Mouse (Mus musculus) 3T3-L1 (cell line): Measurements from ENCODE around the gene Peg3.
"Not testable (repeated sequence)": the region's sequence is repeated elsewhere in the genome, so short reads cannot be mapped to it uniquely, and the experiment has no call there.

Source experiments
- DNase-seq: peaks from one replicate; pipeline ENCODE4 v3.0.0-alpha.2; 2015; ENCODE audit warnings: low read depth, low spot score

Gene Peg3

GRCm38 (mm10) chr7:6730241-6730640, at the start of gene Peg3, which contains the start of gene Usp29:
TSS of gene Peg3 (minus strand) at chr7:6730431.
TSS of gene Usp29 (plus strand) at chr7:6730578.
- DNase-seq: peak; percentile 79

GRCm38 (mm10) chr7:6779172-6779571, 48.9 kb upstream of the Peg3 start:
- no peak for DNase-seq

GRCm38 (mm10) chr7:6777689-6778088, 47.5 kb upstream of the Peg3 start:
- no peak for DNase-seq

- no peak for DNase-seq
Observed at GRCm38 (mm10) chr7:6777107-6777506, 46.9 kb upstream of the Peg3 start.

- no peak for DNase-seq
Observed at GRCm38 (mm10) chr7:6776314-6777059, 46.3 kb upstream of the Peg3 start.

GRCm38 (mm10) chr7:6773865-6774413, 43.7 kb upstream of the Peg3 start:
- not testable (repeated sequence) for DNase-seq

GRCm38 (mm10) chr7:6770286-6770685, 40.1 kb upstream of the Peg3 start:
- no peak for DNase-seq

- peak; percentile 1 for DNase-seq
Observed at GRCm38 (mm10) chr7:6765240-6765639, 35.0 kb upstream of the Peg3 start.

GRCm38 (mm10) chr7:6760170-6760569, 29.9 kb upstream of the Peg3 start:
- DNase-seq: no peak

- DNase-seq: no peak
Observed at GRCm38 (mm10) chr7:6759698-6760097, 29.5 kb upstream of the Peg3 start.

- DNase-seq: no peak
Observed at GRCm38 (mm10) chr7:6756777-6757291, 26.6 kb upstream of the Peg3 start.

- DNase-seq: no peak
Observed at GRCm38 (mm10) chr7:6753440-6753839, 23.2 kb upstream of the Peg3 start.

GRCm38 (mm10) chr7:6749196-6749595, 19.0 kb upstream of the Peg3 start:
- DNase-seq: no peak

GRCm38 (mm10) chr7:6744281-6744904, 14.2 kb upstream of the Peg3 start:
- no peak for DNase-seq

- DNase-seq: no peak
Observed at GRCm38 (mm10) chr7:6736060-6736459, 5.8 kb upstream of the Peg3 start.

- DNase-seq: no peak
Observed at GRCm38 (mm10) chr7:6731930-6732329, 1.7 kb upstream of the Peg3 start.

GRCm38 (mm10) chr7:6731373-6731772, 1.1 kb upstream of the Peg3 start:
- no peak for DNase-seq

- peak; percentile 3 for DNase-seq
Observed at GRCm38 (mm10) chr7:6730801-6731200, 570 bp upstream of the Peg3 start.

GRCm38 (mm10) chr7:6729061-6729817, 992 bp downstream of the Peg3 start:
- DNase-seq: peak; percentile 95

- peak; percentile 97 for DNase-seq
Observed at GRCm38 (mm10) chr7:6728263-6728931, 1.8 kb downstream of the Peg3 start.
